Mouse (Mus musculus) embryonic facial prominence, embryonic 14.5 days (tissue): Measurements from ENCODE around the gene Nkx1-1. TPM values are rescaled to one million over a fixed set of nuclear protein-coding genes. Genes with fewer than 3 reads are reported as not detected.

Experiments used
- ATAC-seq: fragments of 200-750 bp; cut with Nextera tagmentation; 2 replicates; pipeline ENCODE4 v1.8.0; 2017; ENCODE audit warnings: low read depth, moderate number of reproducible peaks, moderate TSS enrichment
- DNase-seq: peaks from one replicate; pipeline ENCODE4 v3.0.0-alpha.2; 2015; ENCODE audit warnings: low spot score
- H3K27ac ChIP-seq: fragments of 300-500 bp; sonication (generic); replicated peaks from 2 replicates; pipeline ENCODE4 v1.5.1; 2014; ENCODE audit warnings: low read depth, mild to moderate bottlenecking, low read length, moderate library complexity
- H3K27me3 ChIP-seq: fragments of 300-500 bp; sonication (generic); replicated peaks from 2 replicates; pipeline ENCODE4 v1.6.1; 2014; ENCODE audit warnings: low read length; ENCODE audit not compliant: control insufficient read depth, insufficient read depth
- H3K36me3 ChIP-seq: fragments of 300-500 bp; sonication (generic); 2 replicates; pipeline ENCODE4 v1.6.1; 2014; ENCODE audit warnings: low read length, mixed read lengths; ENCODE audit not compliant: control insufficient read depth, insufficient read depth
- H3K4me1 ChIP-seq: fragments of 300-500 bp; sonication (generic); 2 replicates; pipeline ENCODE4 v1.6.1; 2014; ENCODE audit warnings: antibody characterized with exemption, low read length; ENCODE audit not compliant: control insufficient read depth, insufficient read depth
- H3K4me2 ChIP-seq: fragments of 300-500 bp; sonication (generic); 2 replicates; pipeline ENCODE4 v1.6.1; 2014; ENCODE audit warnings: low read depth, mild to moderate bottlenecking, low read length, moderate library complexity, mixed read lengths
- H3K4me3 ChIP-seq: fragments of 300-500 bp; sonication (generic); 2 replicates; pipeline ENCODE4 v1.5.1; 2014; ENCODE audit warnings: low read depth, mild to moderate bottlenecking, low read length
- H3K9ac ChIP-seq: fragments of 300-500 bp; sonication (generic); 2 replicates; pipeline ENCODE4 v1.6.1; 2014; ENCODE audit warnings: low read depth, mild to moderate bottlenecking, low read length, moderate library complexity, mixed read lengths
- H3K9me3 ChIP-seq: fragments of 300-500 bp; sonication (generic); 2 replicates; pipeline ENCODE4 v1.6.1; 2016; ENCODE audit warnings: low read length; ENCODE audit not compliant: control insufficient read depth
- WGBS: fragments of 180-500 bp; shearing (Covaris S2); extraction: QIAGEN DNeasy Blood & Tissue Kit; methylation state at CpG from one replicate; pipeline ENCODE4 v1.1.7; 2014; 5-methylcytosine and 5-hydroxymethylcytosine counted together
- polyA plus RNA-seq: library from polyadenylated mRNA; unstranded; fragments of >200 nt; fragmentation: Nextera tagmentation; extraction: Ambion mirVana; gene quantifications from 2 replicates; pipeline ENCODE4 v1.2.1, GENCODE M21; 2014

The Nkx1-1 gene
- polyA plus RNA-seq, 1 experiment from 2014 or later: not detected

GRCm38 (mm10) chr5:33443794-33444193, 10.0 kb upstream of the Nkx1-1 start:
- Histone ChIP-seq H3K4me2 (no peak overlapping the region), H3K4me1 (0 out of 2 replicates have a peak, but pooled peaks cover 2% of the 10 kb centered on the region), H3K9me3 (no peaks in the 10 kb centered on the region), H3K27ac (no peak overlapping the region), H3K27me3 (peaks cover 45% of the 10 kb centered on the region), H3K9ac (no peak overlapping the region), H3K4me3 (no peak overlapping the region), H3K36me3 (no peaks in the 10 kb centered on the region)
- WGBS: 53% methylated on average over 9 of the region's 9 CpGs
- ATAC-seq (no peak), DNase-seq (no peak)

- Histone ChIP-seq H3K36me3 (no peaks in the 10 kb centered on the region), H3K9ac (peak overlapping the region; percentile 40), H3K27ac (no peak overlapping the region), H3K4me3 (peak overlapping the region; percentile 29), H3K9me3 (no peaks in the 10 kb centered on the region), H3K4me1 (0 out of 2 replicates have a peak, but pooled peaks cover 2% of the 10 kb centered on the region), H3K4me2 (peak overlapping the region; percentile 57), H3K27me3 (peaks cover 45% of the 10 kb centered on the region)
- no peak for DNase-seq
- 7% methylated on average over 50 of the region's 56 CpGs for WGBS
- ATAC-seq: no peak
Measured at GRCm38 (mm10) chr5:33442927-33443710, 9.3 kb upstream of the Nkx1-1 start.

GRCm38 (mm10) chr5:33438214-33438613, 4.4 kb upstream of the Nkx1-1 start:
- ATAC-seq (peak; percentile 94), DNase-seq (peak; percentile 93)
- 0 out of 2 replicates have a peak, but pooled peaks cover 2% of the 10 kb centered on the region for H3K4me1 ChIP-seq
- H3K27me3 ChIP-seq: peaks cover 72% of the 10 kb centered on the region
- no peak overlapping the region for H3K4me2 ChIP-seq
- H3K9ac ChIP-seq: no peak overlapping the region
- no peaks in the 10 kb centered on the region for H3K36me3 ChIP-seq
- H3K4me3 ChIP-seq: no peak overlapping the region
- no peaks in the 10 kb centered on the region for H3K9me3 ChIP-seq
- no peak overlapping the region for H3K27ac ChIP-seq
- WGBS: 1% methylated on average over 23 of the region's 23 CpGs

GRCm38 (mm10) chr5:33435941-33436340, 2.2 kb upstream of the Nkx1-1 start:
- no peaks in the 10 kb centered on the region for H3K9me3 ChIP-seq
- DNase-seq (no peak), ATAC-seq (no peak)
- WGBS: 0% methylated on average over 4 of the region's 4 CpGs
- H3K27me3 ChIP-seq: peaks cover 76% of the 10 kb centered on the region
- H3K36me3 ChIP-seq: no peaks in the 10 kb centered on the region
- H3K4me3 ChIP-seq: no peak overlapping the region
- no peak overlapping the region for H3K27ac ChIP-seq
- 0 out of 2 replicates have a peak, but pooled peaks cover 5% of the 10 kb centered on the region for H3K4me1 ChIP-seq
- no peak overlapping the region for H3K4me2 ChIP-seq
- no peak overlapping the region for H3K9ac ChIP-seq

GRCm38 (mm10) chr5:33435151-33435550, 1.4 kb upstream of the Nkx1-1 start:
- Histone ChIP-seq H3K9me3 (no peaks in the 10 kb centered on the region), H3K4me1 (0 out of 2 replicates have a peak, but pooled peaks cover 6% of the 10 kb centered on the region), H3K4me3 (no peak overlapping the region; the same call in 1 of the 2 replicates), H3K36me3 (no peaks in the 10 kb centered on the region), H3K9ac (no peak overlapping the region), H3K27me3 (peaks cover 80% of the 10 kb centered on the region), H3K4me2 (no peak overlapping the region), H3K27ac (no peak overlapping the region)
- DNase-seq: no peak
- 2% methylated on average over 26 of the region's 26 CpGs for WGBS
- ATAC-seq: no peak

GRCm38 (mm10) chr5:33434141-33434780, 485 bp upstream of the Nkx1-1 start:
- H3K4me1 ChIP-seq: 0 out of 2 replicates have a peak, but pooled peaks cover 6% of the 10 kb centered on the region
- WGBS: 2% methylated on average over 13 of the region's 60 CpGs
- H3K4me2 ChIP-seq: peak overlapping the region; percentile 46
- H3K36me3 ChIP-seq: no peaks in the 10 kb centered on the region
- H3K9me3 ChIP-seq: no peaks in the 10 kb centered on the region
- H3K9ac ChIP-seq: no peak overlapping the region
- H3K27ac ChIP-seq: no peak overlapping the region
- H3K27me3 ChIP-seq: peaks cover 89% of the 10 kb centered on the region
- ATAC-seq: no peak
- no peak for DNase-seq
- H3K4me3 ChIP-seq: peak overlapping the region; percentile 34

GRCm38 (mm10) chr5:33432057-33432935, 1.5 kb downstream of the Nkx1-1 start:
- WGBS: under 1% methylated on average over 39 of the region's 39 CpGs
- H3K4me1 ChIP-seq: 0 out of 2 replicates have a peak, but pooled peaks cover 6% of the 10 kb centered on the region
- no peaks in the 10 kb centered on the region for H3K9me3 ChIP-seq
- no peak overlapping the region for H3K9ac ChIP-seq
- H3K4me3 ChIP-seq: peak overlapping the region; percentile 8
- H3K27me3 ChIP-seq: peaks cover 99% of the 10 kb centered on the region
- H3K27ac ChIP-seq: no peak overlapping the region
- H3K36me3 ChIP-seq: no peaks in the 10 kb centered on the region
- DNase-seq (no peak), ATAC-seq (no peak)
- H3K4me2 ChIP-seq: no peak overlapping the region
